Comparison of ENCODE assay signal across 21 mouse cellular contexts in genomic region chr10:44340928-44341327, GRCm38 (mm10).
"Had no signal": no experiment of that assay in that cellular context is flagged by ENCODE, and none has a peak within 500 bp of the region (broad histone marks: within the 10 kb centered on the region; RNA-seq: fewer than 3 reads in every experiment).

No protein-coding gene starts in this region.

- H3K9me3 ChIP-seq: limb, embryonic 12.5 days; limb, embryonic 15.5 days; neural tube, embryonic 13.5 days had no signal

- H3K27ac ChIP-seq: limb, embryonic 12.5 days; limb, embryonic 15.5 days; liver, embryonic 14.5 days; macrophage; neural tube, embryonic 13.5 days; stomach, postnatal 0 days had no signal

- H3K4me3 ChIP-seq: limb, embryonic 12.5 days; limb, embryonic 15.5 days; myocyte; neural tube, embryonic 13.5 days had no signal

- DNase-seq: kidney, adult 9 months; kidney, postnatal 14 days; kidney, postnatal 4 days; left cerebral cortex, postnatal 4 days; liver, postnatal 0 days; lung, embryonic 14.5 days; retina, postnatal 1 day; right cerebral cortex, postnatal 25 days; spleen, adult 18-20 months; thymus, adult 2 months; thymus, postnatal 14 days; thymus, postnatal 4 days had no signal

- H3K4me2 ChIP-seq: limb, embryonic 12.5 days; limb, embryonic 15.5 days; liver, embryonic 11.5 days; lung, embryonic 14.5 days; neural tube, embryonic 13.5 days had no signal

- H3K27me3 ChIP-seq: limb, embryonic 15.5 days; neural tube, embryonic 13.5 days had no signal

- H3K9ac ChIP-seq: limb, embryonic 12.5 days; limb, embryonic 15.5 days; liver, embryonic 14.5 days; liver, postnatal 0 days; lung, embryonic 14.5 days; neural tube, embryonic 13.5 days had no signal

- ATAC-seq: liver, postnatal 0 days; lung, postnatal 0 days had no signal
